Mouse (Mus musculus): ENCODE data around the gene Mroh7.

- TF ChIP-seq CTCF (IDR thresholded peaks at IDR 0.05; ENCODE audit: borderline replicate concordance, insufficient read depth, low read length) = no peak
- no peak for TF ChIP-seq POLR2A (IDR thresholded peaks at IDR 0.05; ENCODE audit: low read depth, low read length)
Observed at GRCm38 (mm10) chr4:106705096-106705665, 25.5 kb downstream of the Mroh7 start.

Measured in embryonic fibroblast, embryonic 13.5 days (primary cell).